Mouse (Mus musculus): ENCODE data around the gene 1700086D15Rik.

1700086D15Rik gene

DNA sequence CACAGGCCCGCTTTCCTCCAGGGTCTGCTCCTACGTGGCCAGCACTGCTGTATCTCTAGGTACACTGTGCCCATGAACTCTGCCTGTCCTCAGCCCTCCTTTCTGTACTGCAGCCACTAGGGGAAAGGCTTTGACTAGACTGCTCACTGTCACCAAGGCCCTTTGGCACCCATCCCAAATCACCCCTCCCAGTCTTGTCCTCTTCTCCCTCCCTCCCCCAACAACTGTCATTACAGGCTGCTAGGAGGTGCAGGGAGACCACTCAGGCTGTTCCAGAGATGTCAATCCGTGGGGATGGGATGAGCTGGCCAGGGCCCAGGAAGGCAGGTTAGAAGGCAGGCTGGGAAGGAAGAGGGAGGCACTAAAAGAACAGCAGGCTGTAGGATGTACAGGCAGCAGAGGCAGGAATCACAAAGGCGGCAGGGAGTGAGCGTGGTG is 51.9 kb downstream of the 1700086D15Rik start:
- H3K4me3 ChIP-seq (replicated peaks; ENCODE audit: low read length): 0 out of 2 replicates have a peak overlapping the region, but pooled peaks have one; percentile 32
- no peaks in the 10 kb centered on the region for H3K9me3 ChIP-seq (ENCODE audit: low read length)
- TF ChIP-seq NANOG (IDR thresholded peaks at IDR 0.05; ENCODE audit: borderline replicate concordance, low read length) (no peak), CTCF (conservative IDR thresholded peaks at IDR 0.05; ENCODE audit: low read length) (no peak)
- H3K36me3 ChIP-seq (ENCODE audit: insufficient read depth, low read length): peaks cover 18% of the 10 kb centered on the region
- H3K27me3 ChIP-seq (ENCODE audit: insufficient read depth, low read length): no peaks in the 10 kb centered on the region
- H3K4me1 ChIP-seq (replicated peaks; ENCODE audit: low read depth, low read length): peaks cover 69% of the 10 kb centered on the region

DNA sequence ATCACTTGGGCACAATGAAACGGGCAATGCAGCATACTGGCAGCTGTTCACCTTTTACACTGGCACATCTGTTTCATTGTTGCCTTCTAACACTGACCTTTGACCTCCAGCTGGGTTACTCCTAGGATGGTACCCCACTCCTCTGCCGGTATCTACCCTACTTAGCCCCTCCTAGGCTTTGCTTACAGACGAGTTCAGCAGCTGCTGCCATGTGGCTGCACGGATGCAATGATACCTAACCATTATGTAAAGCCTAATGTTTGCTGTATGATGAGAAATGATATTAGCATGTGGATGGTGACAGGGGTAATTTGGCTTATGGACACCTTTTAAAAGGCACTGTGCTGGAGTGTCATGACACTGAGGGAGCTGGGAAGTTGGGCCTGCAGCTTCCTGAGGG is 52.5 kb downstream of the 1700086D15Rik start:
- H3K9me3 ChIP-seq (ENCODE audit: low read length): no peaks in the 10 kb centered on the region
- no peak overlapping the region for H3K4me3 ChIP-seq (replicated peaks; ENCODE audit: low read length)
- peaks cover 21% of the 10 kb centered on the region for H3K36me3 ChIP-seq (ENCODE audit: insufficient read depth, low read length)
- no peaks in the 10 kb centered on the region for H3K27me3 ChIP-seq (ENCODE audit: insufficient read depth, low read length)
- H3K4me1 ChIP-seq (replicated peaks; ENCODE audit: low read depth, low read length): peaks cover 64% of the 10 kb centered on the region
- TF ChIP-seq POU5F1 (IDR thresholded peaks at IDR 0.05; ENCODE audit: borderline replicate concordance, low read length) (no peak), CTCF (conservative IDR thresholded peaks at IDR 0.05; ENCODE audit: low read length) (no peak), NANOG (IDR thresholded peaks at IDR 0.05; ENCODE audit: borderline replicate concordance, low read length) (no peak)

DNA sequence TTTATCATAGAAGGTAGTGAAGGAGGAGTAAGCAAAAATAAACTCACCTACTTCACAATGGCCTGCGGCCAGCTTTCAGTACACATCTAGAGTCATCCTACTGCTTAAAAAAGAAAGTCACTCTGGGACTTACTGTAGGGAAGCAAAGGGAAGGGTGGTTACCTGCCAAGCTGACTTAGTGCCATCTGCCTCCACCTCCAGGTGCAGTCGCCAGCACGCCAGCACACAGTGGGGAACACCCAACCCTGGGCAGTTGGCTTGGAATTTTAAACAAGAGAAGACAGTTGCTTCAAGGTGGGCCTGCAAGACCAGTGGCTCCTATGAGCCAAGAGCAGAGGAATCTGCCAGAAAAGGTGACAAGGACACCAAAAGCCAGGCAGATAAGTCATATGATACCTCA is 55.6 kb downstream of the 1700086D15Rik start:
- H3K9me3 ChIP-seq (ENCODE audit: low read length): no peaks in the 10 kb centered on the region
- peaks cover 21% of the 10 kb centered on the region for H3K36me3 ChIP-seq (ENCODE audit: insufficient read depth, low read length)
- peaks cover 62% of the 10 kb centered on the region for H3K4me1 ChIP-seq (replicated peaks; ENCODE audit: low read depth, low read length)
- TF ChIP-seq POU5F1 (IDR thresholded peaks at IDR 0.05; ENCODE audit: borderline replicate concordance, low read length): no peak
- H3K27me3 ChIP-seq (ENCODE audit: insufficient read depth, low read length): no peaks in the 10 kb centered on the region
- H3K4me3 ChIP-seq (replicated peaks; ENCODE audit: low read length): no peak overlapping the region

All from E14TG2a.4 (cell line).